7 mouse cellular contexts compared by ENCODE assay signal in the genomic region with DNA sequence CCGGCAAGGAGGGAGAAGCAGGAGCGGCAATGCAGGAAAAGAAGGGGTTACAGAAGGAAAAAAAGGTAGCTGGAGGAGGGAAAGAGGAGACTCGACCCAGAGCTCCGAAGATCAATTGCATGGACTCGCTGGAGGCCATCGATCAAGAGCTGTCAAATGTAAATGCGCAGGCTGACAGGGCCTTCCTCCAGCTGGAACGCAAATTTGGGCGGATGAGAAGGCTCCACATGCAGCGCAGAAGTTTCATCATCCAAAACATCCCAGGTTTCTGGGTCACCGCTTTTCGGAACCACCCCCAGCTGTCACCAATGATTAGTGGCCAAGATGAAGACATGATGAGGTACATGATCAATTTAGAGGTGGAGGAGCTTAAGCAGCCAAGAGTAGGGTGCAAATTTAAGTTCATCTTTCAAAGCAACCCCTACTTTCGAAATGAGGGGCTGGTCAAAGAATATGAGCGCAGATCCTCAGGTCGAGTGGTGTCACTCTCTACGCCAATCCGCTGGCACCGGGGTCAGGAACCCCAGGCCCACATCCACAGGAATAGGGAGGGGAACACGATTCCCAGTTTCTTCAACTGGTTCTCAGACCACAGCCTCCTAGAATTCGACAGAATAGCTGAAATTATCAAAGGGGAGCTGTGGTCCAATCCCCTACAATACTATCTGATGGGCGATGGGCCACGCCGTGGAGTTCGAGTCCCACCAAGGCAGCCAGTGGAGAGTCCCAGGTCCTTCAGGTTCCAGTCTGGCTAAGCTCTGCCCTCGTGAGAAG. TPM values are rescaled to one million over a fixed set of nuclear protein-coding genes. Genes with fewer than 3 reads are reported as not detected.
A peak's percentile ranks its signal among the peaks of the same experiment; 100 is the strongest.
DNase-seq lines count a peak whose midpoint lies in the region; ATAC-seq and TF ChIP-seq lines count a peak whose summit lies in the region.

No protein-coding gene starts in this region.

- TF ChIP-seq POLR2A in olfactory bulb, adult 2 months (IDR thresholded peaks at IDR 0.05; ENCODE audit: insufficient read depth, low read depth, low read length), result no peak

- H3K4me2 ChIP-seq in lung, embryonic 15.5 days, result peak overlapping the region; percentile 96

- no peak for DNase-seq in lung, postnatal 14 days
- peak; percentile 66 for DNase-seq in cerebellum, adult 9-10 months
- DNase-seq in limb, embryonic 10.5 days (ENCODE audit: low spot score), result no peak
- no peak for DNase-seq in spleen, postnatal 10 days (ENCODE audit: low spot score in 2 of 2)

- TF ChIP-seq CTCF in olfactory bulb, adult 2 months (IDR thresholded peaks at IDR 0.05; ENCODE audit: insufficient read depth, low read depth, low read length), result no peak

- no peak for ATAC-seq in lung, embryonic 15.5 days (ENCODE audit: borderline replicate concordance, extremely low read depth, low FRiP score, low TSS enrichment)
- peak; percentile 6; the same call in 1 of the 2 replicates for ATAC-seq in granulocyte monocyte progenitor cell, adult 5-6 weeks (replicated peaks; ENCODE audit: poor library complexity, severe bottlenecking)

- 42% methylated on average over 25 of the region's 25 CpGs for WGBS in lung, embryonic 15.5 days
- WGBS in limb, embryonic 10.5 days, result 45% methylated on average over 25 of the region's 25 CpGs
- WGBS in olfactory bulb, adult 2 months, result 26% methylated on average over 25 of the region's 25 CpGs

- H3K36me3 ChIP-seq in lung, embryonic 15.5 days, result no peaks in the 10 kb centered on the region
- 0 out of 2 replicates have a peak, but pooled peaks cover 2% of the 10 kb centered on the region for H3K36me3 ChIP-seq in limb, embryonic 10.5 days

- peak overlapping the region; percentile 63 for H3K4me3 ChIP-seq in lung, embryonic 15.5 days
- peak overlapping the region; percentile 76 for H3K4me3 ChIP-seq in limb, embryonic 10.5 days
- peak overlapping the region; percentile 72 for H3K4me3 ChIP-seq in olfactory bulb, adult 2 months (ENCODE audit: insufficient read depth, low read depth, low read length)

- no peaks in the 10 kb centered on the region for H3K27me3 ChIP-seq in lung, embryonic 15.5 days
- H3K27me3 ChIP-seq in limb, embryonic 10.5 days (ENCODE audit: low read depth, poor library complexity, severe bottlenecking), result no peaks in the 10 kb centered on the region

- peak overlapping the region; percentile 52 for H3K9ac ChIP-seq in lung, embryonic 15.5 days

- 0 out of 2 replicates have a peak overlapping the region, but pooled peaks have one; percentile 21 for H3K27ac ChIP-seq in lung, embryonic 15.5 days
- H3K27ac ChIP-seq in limb, embryonic 10.5 days, result peak overlapping the region; percentile 84
- H3K27ac ChIP-seq in olfactory bulb, adult 2 months (ENCODE audit: insufficient read depth, low read depth, low read length), result peak overlapping the region; percentile 91

- peaks cover 12% of the 10 kb centered on the region for H3K4me1 ChIP-seq in lung, embryonic 15.5 days
- H3K4me1 ChIP-seq in limb, embryonic 10.5 days, result peaks cover 31% of the 10 kb centered on the region
- no peaks in the 10 kb centered on the region for H3K4me1 ChIP-seq in olfactory bulb, adult 2 months (ENCODE audit: control insufficient read depth, insufficient read depth, low read length)

- H3K9me3 ChIP-seq in lung, embryonic 15.5 days, result no peaks in the 10 kb centered on the region
- H3K9me3 ChIP-seq in limb, embryonic 10.5 days (replicated peaks), result no peaks in the 10 kb centered on the region

RNA-seq across cellular contexts. Expression of a gene that starts 0.9 kb away (rescaled TPM):
- polyA plus RNA-seq in lung, embryonic 15.5 days (2015; fragmentation: Nextera tagmentation; extraction: Ambion mirVana), result 8.7 and 9.2 TPM in 2 replicates
- 0.62 TPM in 1 of 2 replicates, not detected in the other for total RNA-seq in granulocyte monocyte progenitor cell, adult 5-6 weeks (2014; fragmentation: Nextera tagmentation)
- total RNA-seq in granulocyte monocyte progenitor cell, adult 5-6 weeks (2017), result 0.34 and 2.0 TPM in 2 replicates
- 14.9 and 22.9 TPM in 2 replicates for polyA plus RNA-seq in limb, embryonic 10.5 days (2016; fragmentation: Nextera tagmentation; extraction: Ambion mirVana)
- 276 TPM in 1 of 2 replicates, not detected in the other for polyA plus RNA-seq in olfactory bulb, adult 2 months (2012; ENCODE audit: insufficient read depth, insufficient read length, low replicate concordance, missing spikeins)

RNA-seq across cellular contexts. Expression of a gene that starts 16.2 kb away (rescaled TPM):
- polyA plus RNA-seq in lung, embryonic 15.5 days (2015; fragmentation: Nextera tagmentation; extraction: Ambion mirVana), result 67.6 and 69.8 TPM in 2 replicates
- total RNA-seq in granulocyte monocyte progenitor cell, adult 5-6 weeks (2014; fragmentation: Nextera tagmentation), result 29.1 and 37.5 TPM in 2 replicates
- 40.8 and 41.4 TPM in 2 replicates for total RNA-seq in granulocyte monocyte progenitor cell, adult 5-6 weeks (2017)
- polyA plus RNA-seq in limb, embryonic 10.5 days (2016; fragmentation: Nextera tagmentation; extraction: Ambion mirVana), result 57.7 and 69.3 TPM in 2 replicates
- not detected in 2 replicates for polyA plus RNA-seq in olfactory bulb, adult 2 months (2012; ENCODE audit: insufficient read depth, insufficient read length, low replicate concordance, missing spikeins)

Comparison
In these comparisons a context has a peak if more than half of its experiments do, and no peak if none do; other contexts are left out.
1. H3K27ac ChIP-seq: peak in every context shown above with its lines; median percentile 91 in olfactory bulb, adult 2 months; 84 in limb, embryonic 10.5 days; 21 in lung, embryonic 15.5 days.